Mouse (Mus musculus) c-Kit-positive CD71-positive TER-119-positive erythroid progenitor cells, embryonic 14.5 days (primary cell): ENCODE results near the gene Scly.

Experiments
- DNase-seq: peaks from one replicate; pipeline ENCODE4 v3.0.0-alpha.2; 2013; ENCODE audit warnings: low spot score

Scly gene

GRCm38 (mm10) chr1:91299707-91300426 lies 1.7 kb downstream of the Scly start:
- DNase-seq: no peak

GRCm38 (mm10) chr1:91301206-91301920 lies 3.2 kb downstream of the Scly start:
- no peak for DNase-seq

- no peak for DNase-seq
Measured at GRCm38 (mm10) chr1:91302021-91302420, 3.9 kb downstream of the Scly start.

GRCm38 (mm10) chr1:91304621-91305020 lies 6.5 kb downstream of the Scly start:
- DNase-seq: no peak

- no peak for DNase-seq
Measured at GRCm38 (mm10) chr1:91309366-91310085, 11.4 kb downstream of the Scly start.

- no peak for DNase-seq
Measured at GRCm38 (mm10) chr1:91312273-91312672, 14.1 kb downstream of the Scly start.

GRCm38 (mm10) chr1:91313251-91313650 lies 15.1 kb downstream of the Scly start:
- no peak for DNase-seq

- no peak for DNase-seq
Measured at GRCm38 (mm10) chr1:91317656-91318055, 19.5 kb downstream of the Scly start.

GRCm38 (mm10) chr1:91321760-91322438 lies 23.8 kb downstream of the Scly start, which contains the start of gene Espnl:
Espnl (plus strand) TSS chr1:91322075.
- no peak for DNase-seq

GRCm38 (mm10) chr1:91324646-91325045 lies 26.5 kb downstream of the Scly start:
- DNase-seq: no peak

GRCm38 (mm10) chr1:91325488-91326042 lies 27.4 kb downstream of the Scly start:
- DNase-seq: no peak

GRCm38 (mm10) chr1:91332102-91332501 lies 34.0 kb downstream of the Scly start:
- DNase-seq: no peak

GRCm38 (mm10) chr1:91333582-91333981 lies 35.4 kb downstream of the Scly start:
- no peak for DNase-seq

GRCm38 (mm10) chr1:91337355-91337754 lies 39.2 kb downstream of the Scly start:
- no peak for DNase-seq

- no peak for DNase-seq
Measured at GRCm38 (mm10) chr1:91344001-91344400, 45.9 kb downstream of the Scly start.

GRCm38 (mm10) chr1:91344921-91345685 lies 47.0 kb downstream of the Scly start:
- no peak for DNase-seq

GRCm38 (mm10) chr1:91346892-91347291 lies 48.8 kb downstream of the Scly start:
- peak; percentile 68 for DNase-seq

GRCm38 (mm10) chr1:91350841-91351240 lies 52.7 kb downstream of the Scly start, which contains the start of gene Klhl30:
Klhl30 (plus strand) TSS chr1:91351016.
- no peak for DNase-seq

GRCm38 (mm10) chr1:91351249-91351648 lies 53.1 kb downstream of the Scly start:
- no peak for DNase-seq

GRCm38 (mm10) chr1:91352277-91352676 lies 54.1 kb downstream of the Scly start:
- DNase-seq: no peak

- no peak for DNase-seq
Measured at GRCm38 (mm10) chr1:91356105-91356504, 58.0 kb downstream of the Scly start.
